Mouse (Mus musculus) MEL (cell line): ENCODE measurements at regions not wholly inside any gene's neighbourhood (a gene's known extent, or its start where the extent isn't known, plus 50 kb on each side); places are given as distances from the start of the nearest gene placed in this dataset.

Experiments used
- DNase-seq: peaks from one replicate; pipeline ENCODE4 v3.0.0; 2011; ENCODE audit warnings: low read depth, low spot score
- H3K27ac ChIP-seq: 2 replicates; pipeline ENCODE4 v1.5.1; 2012; ENCODE audit warnings: low read depth, mild to moderate bottlenecking, control low read depth, low read length, moderate library complexity; ENCODE audit not compliant: control insufficient read depth
- H3K27me3 ChIP-seq, 2 experiments: fragments of 150-350 bp in 1 of 2; sonication (generic) in 1 of 2; 2 replicates each; pipeline ENCODE4 v1.6.1; 2012; ENCODE audit warnings: low read length in 2 of 2, mild to moderate bottlenecking in 2 of 2, improper control_type of control experiment in 1 of 2, moderate library complexity in 1 of 2; ENCODE audit not compliant: insufficient read depth in 2 of 2, control insufficient read depth in 1 of 2
- H3K36me3 ChIP-seq, 2 experiments: 2 replicates each; pipeline ENCODE4 v1.6.1; 2012 to 2014; ENCODE audit warnings: low read length in 2 of 2, improper control_type of control experiment in 1 of 2, inconsistent platforms in 1 of 2, mild to moderate bottlenecking in 1 of 2; ENCODE audit not compliant: insufficient read depth in 2 of 2, control insufficient read depth in 1 of 2
- H3K4me1 ChIP-seq, 2 experiments: fragments of 150-350 bp in 1 of 2; sonication (generic) in 1 of 2; 2 replicates each; pipeline ENCODE4 v1.6.1; 2012; ENCODE audit warnings: low read length in 2 of 2, improper control_type of control experiment in 1 of 2, mild to moderate bottlenecking in 1 of 2; ENCODE audit not compliant: insufficient read depth in 2 of 2, control insufficient read depth in 1 of 2
- H3K4me3 ChIP-seq, 2 experiments: fragments of 150-350 bp in 1 of 2; sonication (generic) in 1 of 2; 2 replicates each; pipeline ENCODE4 v1.5.1; 2012; ENCODE audit warnings: low read depth in 2 of 2, low read length in 2 of 2, mild to moderate bottlenecking in 2 of 2, moderate library complexity in 2 of 2, control low read depth in 1 of 2, improper control_type of control experiment in 1 of 2; ENCODE audit not compliant: control insufficient read depth in 1 of 2, insufficient read depth in 1 of 2
- H3K79me2 ChIP-seq: 2 replicates; pipeline ENCODE4 v1.6.1; 2012; ENCODE audit warnings: mild to moderate bottlenecking, low read length, moderate library complexity; ENCODE audit not compliant: control insufficient read depth, poor library complexity, insufficient read depth
- H3K9ac ChIP-seq: 2 replicates; pipeline ENCODE4 v1.6.1; 2012; ENCODE audit warnings: low read depth, mild to moderate bottlenecking, control low read depth, low read length, moderate library complexity; ENCODE audit not compliant: control insufficient read depth, poor library complexity, severe bottlenecking
- H3K9me3 ChIP-seq: fragments of 150-350 bp; sonication (generic); replicated peaks from 2 replicates; pipeline ENCODE4 v1.6.1; 2012; ENCODE audit warnings: mild to moderate bottlenecking, low read length, improper control_type of control experiment, moderate library complexity; ENCODE audit not compliant: insufficient read depth
- BHLHE40 ChIP-seq: IDR thresholded peaks from 2 replicates; pipeline ENCODE4 v1.6.1; 2012; ENCODE audit warnings: low read depth, mild to moderate bottlenecking, inconsistent platforms, low read length, improper control_type of control experiment, borderline replicate concordance
- CHD1 ChIP-seq: IDR thresholded peaks from 2 replicates; pipeline ENCODE4 v1.6.1; 2012; ENCODE audit warnings: low read depth, mild to moderate bottlenecking, inconsistent platforms, low read length, improper control_type of control experiment
- CHD2 ChIP-seq: IDR thresholded peaks from 2 replicates; pipeline ENCODE4 v1.6.1; 2011; ENCODE audit warnings: low read length, improper control_type of control experiment
- CTCF ChIP-seq, 3 experiments: IDR thresholded peaks in 2 of 3; conservative IDR thresholded peaks in 1 of 3; 2 replicates each; pipeline ENCODE4 v1.5.1; 2011 to 2012; ENCODE audit warnings: low read length in 3 of 3, low read depth in 2 of 3, mild to moderate bottlenecking in 2 of 3, improper control_type of control experiment in 1 of 3, inconsistent platforms in 1 of 3, mixed read lengths in 1 of 3, moderate library complexity in 1 of 3; ENCODE audit not compliant: control insufficient read depth in 1 of 3, insufficient read depth in 1 of 3, poor library complexity in 1 of 3, severe bottlenecking in 1 of 3
- ELF1 ChIP-seq: IDR thresholded peaks from 2 replicates; pipeline ENCODE4 v1.6.1; 2014; ENCODE audit warnings: low read depth, mild to moderate bottlenecking, inconsistent platforms, low read length, improper control_type of control experiment, moderate library complexity
- GABPA ChIP-seq: IDR thresholded peaks from 2 replicates; pipeline ENCODE4 v1.6.1; 2012; ENCODE audit warnings: low read depth, mild to moderate bottlenecking, inconsistent platforms, low read length, improper control_type of control experiment, moderate library complexity
- HCFC1 ChIP-seq: IDR thresholded peaks from 2 replicates; pipeline ENCODE4 v1.6.1; 2012; ENCODE audit warnings: low read depth, mild to moderate bottlenecking, inconsistent platforms, low read length, improper control_type of control experiment, moderate library complexity
- KAT2A ChIP-seq: conservative IDR thresholded peaks from 2 replicates; pipeline ENCODE4 v1.6.1; 2012; ENCODE audit warnings: low read depth, low read length, improper control_type of control experiment, inconsistent platforms
- MYB ChIP-seq: IDR thresholded peaks from 2 replicates; pipeline ENCODE4 v1.6.1; 2011; ENCODE audit warnings: mild to moderate bottlenecking, low read depth, low read length, improper control_type of control experiment
- MYC ChIP-seq: IDR thresholded peaks from 2 replicates; pipeline ENCODE4 v1.6.1; 2011; ENCODE audit warnings: low read depth, mild to moderate bottlenecking, low read length, improper control_type of control experiment, moderate library complexity
- NRF1 ChIP-seq: IDR thresholded peaks from 2 replicates; pipeline ENCODE4 v1.6.1; 2014; ENCODE audit warnings: low read depth, mild to moderate bottlenecking, inconsistent platforms, low read length, improper control_type of control experiment, moderate library complexity; ENCODE audit not compliant: poor library complexity, insufficient read depth, severe bottlenecking
- POLR2A ChIP-seq, 2 experiments: IDR thresholded peaks; 2 replicates each; pipeline ENCODE4 v1.6.1; 2011 to 2012; ENCODE audit warnings: low read length in 2 of 2, mild to moderate bottlenecking in 2 of 2, control low read depth in 1 of 2, improper control_type of control experiment in 1 of 2, low read depth in 1 of 2, moderate library complexity in 1 of 2; ENCODE audit not compliant: control insufficient read depth in 1 of 2, insufficient read depth in 1 of 2, poor library complexity in 1 of 2
- POLR2AphosphoS2 ChIP-seq: IDR thresholded peaks from 2 replicates; pipeline ENCODE4 v1.6.1; 2011; ENCODE audit warnings: low read length, improper control_type of control experiment
- POLR2AphosphoS5 ChIP-seq: IDR thresholded peaks from 2 replicates; pipeline ENCODE4 v1.6.1; 2012; ENCODE audit warnings: low read depth, borderline replicate concordance, mild to moderate bottlenecking, inconsistent platforms, low read length, moderate library complexity, mixed read lengths
- RAD21 ChIP-seq: IDR thresholded peaks from 2 replicates; pipeline ENCODE4 v1.6.1; 2011; ENCODE audit warnings: mild to moderate bottlenecking, low read depth, low read length, improper control_type of control experiment
- SIN3A ChIP-seq: IDR thresholded peaks from 2 replicates; pipeline ENCODE4 v1.6.1; 2012; ENCODE audit warnings: low read length, improper control_type of control experiment, inconsistent platforms
- SMC3 ChIP-seq: IDR thresholded peaks from 2 replicates; pipeline ENCODE4 v1.6.1; 2011; ENCODE audit warnings: low read depth, low read length, improper control_type of control experiment
- TBP ChIP-seq: IDR thresholded peaks from 2 replicates; pipeline ENCODE4 v1.8.0; 2011; ENCODE audit warnings: low read depth, low read length, improper control_type of control experiment
- USF1 ChIP-seq: IDR thresholded peaks from 2 replicates; pipeline ENCODE4 v1.6.1; 2014; ENCODE audit warnings: low read depth, mild to moderate bottlenecking, inconsistent platforms, low read length, improper control_type of control experiment, moderate library complexity
- USF2 ChIP-seq, 2 experiments: IDR thresholded peaks; 2 replicates each; pipeline ENCODE4 v1.6.1; 2011 to 2012; ENCODE audit warnings: improper control_type of control experiment in 2 of 2, low read length in 2 of 2, borderline replicate concordance in 1 of 2, inconsistent platforms in 1 of 2, low read depth in 1 of 2, mild to moderate bottlenecking in 1 of 2; ENCODE audit not compliant: insufficient read depth in 1 of 2
- ZKSCAN1 ChIP-seq: IDR thresholded peaks from 2 replicates; pipeline ENCODE4 v1.6.1; 2012; ENCODE audit warnings: low read depth, mild to moderate bottlenecking, inconsistent platforms, low read length, improper control_type of control experiment, moderate library complexity

GRCm38 (mm10) chr3:52924631-52925030, 92.4 kb downstream of the Cog6 start:
- Histone ChIP-seq H3K79me2 (no peaks in the 10 kb centered on the region), H3K36me3 (no peaks in the 10 kb centered on the region), H3K4me3 (no peak overlapping the region), H3K9ac (no peak overlapping the region), H3K4me1 (no peaks in the 10 kb centered on the region), H3K27me3 (no peaks in the 10 kb centered on the region), H3K27ac (no peak overlapping the region), H3K9me3 (no peaks in the 10 kb centered on the region)
- TF ChIP-seq TBP (no peak), POLR2AphosphoS2 (no peak), BHLHE40 (no peak), GABPA (no peak), USF2 (IDR thresholded peaks at IDR 0.05; ENCODE audit: borderline replicate concordance in 1 of 2, insufficient read depth in 1 of 2, low read depth in 1 of 2, low read length in 2 of 2) (no peak), SIN3A (no peak), NRF1 (no peak), MYC (no peak), ELF1 (no peak), POLR2AphosphoS5 (no peak), CTCF (IDR thresholded peaks at IDR 0.05 in 2 of 3, conservative IDR thresholded peaks at IDR 0.05 in 1 of 3; ENCODE audit: control insufficient read depth in 1 of 3, insufficient read depth in 1 of 3, low read depth in 2 of 3, low read length in 3 of 3, poor library complexity in 1 of 3, severe bottlenecking in 1 of 3) (no peak), CHD2 (no peak), HCFC1 (no peak), POLR2A (IDR thresholded peaks at IDR 0.05; ENCODE audit: control insufficient read depth in 1 of 2, insufficient read depth in 1 of 2, low read depth in 1 of 2, low read length in 2 of 2, poor library complexity in 1 of 2) (no peak)
- DNase-seq = no peak

GRCm38 (mm10) chr3:52923824-52924559, 93.0 kb downstream of the Cog6 start:
- H3K4me3 ChIP-seq = no peak overlapping the region
- no peaks in the 10 kb centered on the region for H3K36me3 ChIP-seq
- no peak overlapping the region for H3K27ac ChIP-seq
- no peaks in the 10 kb centered on the region for H3K27me3 ChIP-seq
- H3K79me2 ChIP-seq = no peaks in the 10 kb centered on the region
- H3K9ac ChIP-seq = no peak overlapping the region
- TF ChIP-seq KAT2A (no peak), MYC (no peak), SMC3 (no peak), USF1 (no peak), ZKSCAN1 (no peak), SIN3A (no peak), NRF1 (no peak), MYB (no peak), ELF1 (no peak), RAD21 (no peak), POLR2AphosphoS2 (no peak), CHD1 (no peak)
- TF ChIP-seq, all 39 proteins: peak for 0
- Histone ChIP-seq H3K4me1 (no peaks in the 10 kb centered on the region), H3K9me3 (no peaks in the 10 kb centered on the region)
- DNase-seq = no peak
